Mouse (Mus musculus) Muller cell, postnatal 12 days (primary cell): ENCODE data around the gene Edc4.

Source experiments
- DNase-seq: peaks from one replicate; pipeline ENCODE4 v3.0.0-alpha.2; 2015; ENCODE audit errors: inconsistent ontology term

Gene Edc4

DNA sequence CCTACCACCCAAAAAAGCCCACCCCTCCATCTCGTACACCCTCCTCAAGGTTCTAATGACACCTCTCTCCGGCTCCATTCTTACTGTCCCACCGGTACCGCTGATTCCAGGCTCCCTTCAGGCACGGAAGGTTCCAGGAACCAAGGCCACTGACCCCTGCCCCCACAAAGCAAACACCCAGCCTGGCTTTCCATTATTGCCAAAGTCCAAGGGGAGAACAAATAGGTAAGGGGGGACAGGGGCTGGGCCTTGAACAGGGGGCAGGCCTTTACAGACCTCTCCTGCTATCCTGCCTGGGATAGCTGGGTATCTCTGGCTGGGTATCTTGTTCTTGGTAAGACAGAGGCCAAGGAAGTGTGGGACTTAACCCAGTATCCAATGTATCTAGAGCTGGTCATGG, 61.9 kb downstream of the Edc4 start:
- no peak for DNase-seq

GRCm38 (mm10) chr8:105943321-105943739, 62.6 kb downstream of the Edc4 start, which contains the start of gene Lcat:
Lcat (minus strand) TSS chr8:105943382.
- peak; percentile 69 for DNase-seq
